In the genomic region with DNA sequence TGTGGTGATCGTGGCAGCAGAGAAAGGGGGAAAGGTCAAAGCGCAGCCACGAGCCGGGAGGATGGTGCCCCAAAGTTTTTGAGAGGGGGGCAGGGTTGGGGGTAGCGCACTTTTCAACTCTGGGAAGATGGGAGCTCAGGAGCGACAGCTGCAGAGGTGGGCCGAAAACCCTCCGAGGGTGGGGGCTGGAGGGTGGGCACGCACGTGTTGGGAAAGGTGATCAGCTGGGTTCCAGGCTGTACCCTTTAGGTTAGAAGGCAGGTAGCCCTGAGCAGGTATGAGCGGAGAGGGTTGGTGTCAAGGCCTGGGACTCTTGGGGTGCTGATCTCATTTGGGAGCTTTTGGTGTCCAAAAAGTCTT, we compare ENCODE assay signal across 8 mouse cellular contexts. TPM values are rescaled to one million over a fixed set of nuclear protein-coding genes. Genes with fewer than 3 reads are reported as not detected.
A peak's percentile ranks its signal among the peaks of the same experiment; 100 is the strongest.
DNase-seq lines count a peak whose midpoint lies in the region; ATAC-seq and TF ChIP-seq lines count a peak whose summit lies in the region.

No protein-coding gene starts in this region.

- H3K9me3 ChIP-seq in lung, embryonic 15.5 days, result no peaks in the 10 kb centered on the region
- H3K9me3 ChIP-seq in forebrain, embryonic 11.5 days (ENCODE audit: control insufficient read depth, low read length), result no peaks in the 10 kb centered on the region
- H3K9me3 ChIP-seq in limb, embryonic 11.5 days (ENCODE audit: control insufficient read depth, low read length), result no peaks in the 10 kb centered on the region

- H3K27ac ChIP-seq in lung, embryonic 15.5 days, result peak overlapping the region; percentile 17
- peak overlapping the region; percentile 57; the same call in 1 of the 2 replicates for H3K27ac ChIP-seq in forebrain, embryonic 11.5 days (ENCODE audit: low read depth, low read length)
- H3K27ac ChIP-seq in limb, embryonic 11.5 days (replicated peaks; ENCODE audit: low read depth, low read length), result peak overlapping the region; percentile 52; the same call in 1 of the 2 replicates
- H3K27ac ChIP-seq in olfactory bulb, adult 2 months (ENCODE audit: insufficient read depth, low read depth, low read length), result peak overlapping the region; percentile 48

- H3K36me3 ChIP-seq in lung, embryonic 15.5 days, result 0 out of 2 replicates have a peak, but pooled peaks cover 3% of the 10 kb centered on the region
- no peaks in the 10 kb centered on the region for H3K36me3 ChIP-seq in forebrain, embryonic 11.5 days (ENCODE audit: control insufficient read depth, insufficient read depth, low read length)
- H3K36me3 ChIP-seq in limb, embryonic 11.5 days (ENCODE audit: control insufficient read depth, insufficient read depth, low read length), result no peaks in the 10 kb centered on the region

- H3K27me3 ChIP-seq in lung, embryonic 15.5 days, result no peaks in the 10 kb centered on the region
- H3K27me3 ChIP-seq in forebrain, embryonic 11.5 days (ENCODE audit: control insufficient read depth, insufficient read depth, low read length), result no peaks in the 10 kb centered on the region
- no peaks in the 10 kb centered on the region for H3K27me3 ChIP-seq in limb, embryonic 11.5 days (ENCODE audit: control insufficient read depth, insufficient read depth, low read length)

- H3K4me3 ChIP-seq in lung, embryonic 15.5 days, result peak overlapping the region; percentile 54
- peak overlapping the region; percentile 56 for H3K4me3 ChIP-seq in forebrain, embryonic 11.5 days (ENCODE audit: low read depth, low read length)
- H3K4me3 ChIP-seq in limb, embryonic 11.5 days (ENCODE audit: low read depth, low read length), result peak overlapping the region; percentile 68
- peak overlapping the region; percentile 74 for H3K4me3 ChIP-seq in olfactory bulb, adult 2 months (ENCODE audit: insufficient read depth, low read depth, low read length)

- TF ChIP-seq CTCF in olfactory bulb, adult 2 months (IDR thresholded peaks at IDR 0.05; ENCODE audit: insufficient read depth, low read depth, low read length), result no peak

- no peak for TF ChIP-seq POLR2A in olfactory bulb, adult 2 months (IDR thresholded peaks at IDR 0.05; ENCODE audit: insufficient read depth, low read depth, low read length)

- ATAC-seq in lung, embryonic 15.5 days (ENCODE audit: borderline replicate concordance, extremely low read depth, low FRiP score, low TSS enrichment), result peak; percentile 19; the same call in 1 of the 2 replicates
- ATAC-seq in forebrain, embryonic 11.5 days (replicated peaks; ENCODE audit: low FRiP score), result peak; percentile 44
- peak; percentile 52; the same call in 1 of the 2 replicates for ATAC-seq in limb, embryonic 11.5 days (ENCODE audit: insufficient number of reproducible peaks, low FRiP score, low TSS enrichment, low read depth)

- peaks cover 13% of the 10 kb centered on the region; the same call in 1 of the 2 replicates for H3K4me1 ChIP-seq in lung, embryonic 15.5 days
- H3K4me1 ChIP-seq in forebrain, embryonic 11.5 days (replicated peaks; ENCODE audit: control insufficient read depth, insufficient read depth, low read length), result peaks cover 5% of the 10 kb centered on the region; the same call in 1 of the 2 replicates
- no peaks in the 10 kb centered on the region for H3K4me1 ChIP-seq in limb, embryonic 11.5 days (ENCODE audit: control insufficient read depth, insufficient read depth, low read length)
- peaks cover 8% of the 10 kb centered on the region for H3K4me1 ChIP-seq in olfactory bulb, adult 2 months (ENCODE audit: control insufficient read depth, insufficient read depth, low read length)

- peak overlapping the region; percentile 56 for H3K9ac ChIP-seq in lung, embryonic 15.5 days
- peak overlapping the region; percentile 79 for H3K9ac ChIP-seq in forebrain, embryonic 11.5 days (ENCODE audit: low read length)
- peak overlapping the region; percentile 83 for H3K9ac ChIP-seq in limb, embryonic 11.5 days (ENCODE audit: low read length)

- DNase-seq in lung, adult 18-20 months, result no peak
- DNase-seq in forebrain, embryonic 11.5 days (ENCODE audit: low spot score), result no peak
- no peak for DNase-seq in limb, embryonic 11.5 days (ENCODE audit: low spot score)
- no peak for DNase-seq in thymus, postnatal 10 days (ENCODE audit: low spot score in 2 of 2)
- DNase-seq in embryo, embryonic 10.5 days (ENCODE audit: low spot score), result no peak
- DNase-seq in urinary bladder, postnatal 4 days (ENCODE audit: low spot score in 2 of 2), result no peak

- 7% methylated on average over 11 of the region's 11 CpGs for WGBS in lung, embryonic 15.5 days
- 8% methylated on average over 11 of the region's 11 CpGs for WGBS in forebrain, embryonic 11.5 days
- 9% methylated on average over 11 of the region's 11 CpGs for WGBS in limb, embryonic 11.5 days
- WGBS in olfactory bulb, adult 2 months, result 10% methylated on average over 11 of the region's 11 CpGs

- peak overlapping the region; percentile 84 for H3K4me2 ChIP-seq in lung, embryonic 15.5 days
- H3K4me2 ChIP-seq in forebrain, embryonic 11.5 days (ENCODE audit: low read depth, low read length, severe bottlenecking), result peak overlapping the region; percentile 80
- H3K4me2 ChIP-seq in limb, embryonic 11.5 days (ENCODE audit: low read depth, severe bottlenecking), result peak overlapping the region; percentile 74

RNA-seq across cellular contexts. Expression of gene Sirt5, which starts 0.5 kb away (rescaled TPM):
- polyA plus RNA-seq in lung, embryonic 15.5 days (2015; fragmentation: Nextera tagmentation; extraction: Ambion mirVana), result 21.7 and 22.5 TPM in 2 replicates
- 28.9 and 30.6 TPM in 2 replicates for polyA plus RNA-seq in forebrain, embryonic 11.5 days (2014; fragmentation: Nextera tagmentation; extraction: Ambion mirVana)
- polyA plus RNA-seq in limb, embryonic 11.5 days (2014; fragmentation: Nextera tagmentation; extraction: Ambion mirVana), result 41.3 and 41.9 TPM in 2 replicates
- polyA plus RNA-seq in olfactory bulb, adult 2 months (2012; ENCODE audit: insufficient read depth, insufficient read length, low replicate concordance, missing spikeins), result not detected in 2 replicates

RNA-seq across cellular contexts. Expression of gene Nol7, which starts 32.4 kb away (rescaled TPM):
- 137 and 145 TPM in 2 replicates for polyA plus RNA-seq in lung, embryonic 15.5 days (2015; fragmentation: Nextera tagmentation; extraction: Ambion mirVana)
- polyA plus RNA-seq in forebrain, embryonic 11.5 days (2014; fragmentation: Nextera tagmentation; extraction: Ambion mirVana), result 214 and 258 TPM in 2 replicates
- polyA plus RNA-seq in limb, embryonic 11.5 days (2014; fragmentation: Nextera tagmentation; extraction: Ambion mirVana), result 161 and 171 TPM in 2 replicates
- polyA plus RNA-seq in olfactory bulb, adult 2 months (2012; ENCODE audit: insufficient read depth, insufficient read length, low replicate concordance, missing spikeins), result 465 TPM in 1 of 2 replicates, not detected in the other

Comparison
In these comparisons a context has a peak if more than half of its experiments do, and no peak if none do; other contexts are left out.
1. RNA of gene Sirt5, which starts 0.5 kb away (polyA plus RNA-seq): 41.3 to 41.9 TPM in limb, embryonic 11.5 days, 28.9 to 30.6 TPM in forebrain, embryonic 11.5 days and 21.7 to 22.5 TPM in lung, embryonic 15.5 days; not detected in olfactory bulb, adult 2 months; every median in the first group is over 10 times any median in the second.
2. Peak in every context shown above with its lines, with median percentiles within 50 percentile points of each other: ATAC-seq, H3K27ac ChIP-seq, H3K4me2 ChIP-seq, H3K4me3 ChIP-seq and H3K9ac ChIP-seq.